Mouse (Mus musculus) ES-CJ7 (cell line): ENCODE data around the gene Dis3l2.
A peak's percentile ranks its signal among the peaks of the same experiment; 100 is the strongest.

Experiments
- DNase-seq: peaks from one replicate; pipeline ENCODE4 v3.0.0; 2011; ENCODE audit warnings: low read depth, low spot score

The Dis3l2 gene

GRCm38 (mm10) chr1:87070720-87071119, 367.1 kb downstream of the Dis3l2 start:
- peak; percentile 75 for DNase-seq

- DNase-seq: no peak
These were observed 370.2 kb downstream of the Dis3l2 start for GRCm38 (mm10) chr1:87073776-87074175.

- no peak for DNase-seq
These were observed 382.6 kb downstream of the Dis3l2 start for GRCm38 (mm10) chr1:87086196-87086595.

GRCm38 (mm10) chr1:87086964-87087363, 383.4 kb downstream of the Dis3l2 start:
- peak; percentile 39 for DNase-seq

GRCm38 (mm10) chr1:87089251-87089650, 385.6 kb downstream of the Dis3l2 start:
- DNase-seq: no peak

GRCm38 (mm10) chr1:87089828-87090227, 386.2 kb downstream of the Dis3l2 start, which contains the start of gene Alppl2:
Gene Alppl2 (minus strand): TSS chr1:87089928.
- DNase-seq: no peak

- DNase-seq: no peak
These were observed 392.0 kb downstream of the Dis3l2 start for GRCm38 (mm10) chr1:87095642-87096041.

GRCm38 (mm10) chr1:87098358-87098975, 394.9 kb downstream of the Dis3l2 start:
- DNase-seq: peak; percentile 77
